Mouse (Mus musculus): ENCODE results near the gene Ccr10.

Ccr10 gene

DNA sequence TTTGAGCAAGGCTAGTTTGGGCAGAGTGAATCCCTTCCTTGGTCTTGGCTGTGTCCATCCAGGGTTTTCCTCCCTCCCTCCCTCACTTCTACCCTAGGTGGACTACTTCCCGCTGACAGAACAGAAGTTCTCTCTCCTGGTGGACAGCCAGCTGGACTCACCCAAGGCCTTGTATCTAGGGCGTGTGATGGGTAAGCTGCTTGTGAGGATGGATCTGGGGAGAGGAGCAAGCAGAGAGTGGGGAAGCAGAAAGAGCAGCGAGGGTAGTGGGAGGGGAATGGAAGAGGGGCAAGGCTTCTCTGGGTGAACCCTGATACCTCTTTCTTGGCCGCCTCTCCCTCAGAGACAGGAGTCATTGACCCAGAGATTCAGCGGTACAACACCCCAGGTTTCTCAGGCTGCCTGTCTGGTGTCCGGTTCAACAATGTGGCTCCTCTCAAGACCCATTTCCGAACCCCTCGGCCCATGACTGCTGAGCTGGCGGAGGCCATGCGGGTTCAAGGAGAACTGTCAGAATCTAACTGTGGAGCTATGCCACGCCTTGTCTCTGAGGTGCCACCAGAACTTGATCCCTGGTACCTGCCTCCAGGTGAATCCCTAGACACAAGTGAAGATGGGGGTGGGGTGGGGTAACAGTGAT lies 13.0 kb upstream of the Ccr10 start:
- peak; percentile 89 to 92 for DNase-seq

DNA sequence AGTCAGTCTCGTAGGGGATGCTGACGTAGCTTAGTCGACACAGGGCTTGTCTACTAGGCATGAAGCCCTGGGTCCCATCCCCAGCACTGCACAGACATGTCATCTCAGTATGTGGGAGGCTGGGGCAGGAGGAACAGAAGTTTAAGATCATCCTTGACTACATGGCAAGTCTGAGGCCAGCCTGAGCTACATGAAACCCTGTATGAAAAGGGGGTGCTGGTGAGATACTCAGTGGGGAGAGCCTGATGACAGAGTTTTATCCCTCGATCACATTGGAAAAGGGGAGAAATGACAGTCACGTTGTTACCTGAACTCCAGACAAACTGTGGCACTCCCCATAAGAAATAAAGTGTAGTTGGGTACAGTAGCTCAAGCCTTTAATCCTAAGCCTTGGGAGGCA lies 12.3 kb upstream of the Ccr10 start:
- peak; percentile 39 to 49 for DNase-seq

DNA sequence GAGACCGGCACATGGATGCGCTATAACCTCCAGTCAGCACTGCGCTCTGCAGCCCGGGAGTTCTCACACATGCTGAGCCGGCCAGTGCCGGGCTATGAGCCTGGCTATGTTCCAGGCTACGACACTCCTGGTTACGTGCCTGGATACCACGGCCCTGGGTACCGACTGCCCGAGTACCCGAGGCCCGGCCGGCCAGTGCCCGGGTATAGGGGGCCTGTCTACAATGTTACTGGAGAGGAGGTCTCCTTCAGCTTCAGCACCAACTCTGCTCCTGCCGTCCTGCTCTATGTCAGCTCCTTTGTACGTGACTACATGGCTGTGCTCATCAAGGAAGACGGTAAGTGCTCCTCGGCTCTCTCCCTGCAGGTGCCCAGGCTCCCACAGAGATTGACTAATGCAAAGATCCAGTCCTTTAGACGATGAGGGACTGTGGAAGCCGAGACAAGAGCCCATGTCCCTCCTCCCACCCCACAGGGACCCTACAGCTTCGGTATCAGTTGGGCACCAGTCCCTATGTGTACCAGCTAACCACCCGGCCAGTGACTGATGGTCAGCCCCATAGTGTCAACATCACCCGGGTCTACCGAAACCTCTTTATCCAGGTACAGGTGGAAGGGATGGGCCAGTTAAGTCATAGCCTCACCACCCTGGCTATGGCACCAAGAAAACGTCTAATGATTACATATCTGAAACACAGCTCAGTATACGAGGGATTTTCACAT lies 11.4 kb upstream of the Ccr10 start:
- peak; percentile 71 to 77 for DNase-seq

- DNase-seq = peak in 1 of 2 experiments; percentile 23
These were observed 10.2 kb upstream of the Ccr10 start for GRCm38 (mm10) chr11:101185441-101185840.

DNA sequence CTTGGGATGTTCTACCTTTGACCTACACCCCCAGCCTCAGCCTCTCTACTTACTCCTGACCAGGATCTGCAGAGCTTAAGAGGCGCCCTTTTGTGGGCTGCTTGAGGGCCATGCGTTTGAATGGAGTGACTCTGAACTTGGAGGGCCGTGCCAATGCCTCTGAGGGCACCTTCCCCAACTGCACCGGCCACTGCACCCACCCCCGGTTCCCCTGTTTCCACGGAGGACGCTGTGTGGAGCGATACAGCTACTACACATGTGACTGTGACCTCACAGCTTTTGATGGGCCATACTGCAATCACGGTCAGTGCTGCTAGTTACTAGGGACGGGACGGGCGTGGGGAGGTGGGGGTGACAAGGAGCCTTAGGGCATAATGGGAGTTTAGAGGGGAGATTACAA lies 9.7 kb upstream of the Ccr10 start:
- DNase-seq = peak in 1 of 2 experiments; percentile 39

DNA sequence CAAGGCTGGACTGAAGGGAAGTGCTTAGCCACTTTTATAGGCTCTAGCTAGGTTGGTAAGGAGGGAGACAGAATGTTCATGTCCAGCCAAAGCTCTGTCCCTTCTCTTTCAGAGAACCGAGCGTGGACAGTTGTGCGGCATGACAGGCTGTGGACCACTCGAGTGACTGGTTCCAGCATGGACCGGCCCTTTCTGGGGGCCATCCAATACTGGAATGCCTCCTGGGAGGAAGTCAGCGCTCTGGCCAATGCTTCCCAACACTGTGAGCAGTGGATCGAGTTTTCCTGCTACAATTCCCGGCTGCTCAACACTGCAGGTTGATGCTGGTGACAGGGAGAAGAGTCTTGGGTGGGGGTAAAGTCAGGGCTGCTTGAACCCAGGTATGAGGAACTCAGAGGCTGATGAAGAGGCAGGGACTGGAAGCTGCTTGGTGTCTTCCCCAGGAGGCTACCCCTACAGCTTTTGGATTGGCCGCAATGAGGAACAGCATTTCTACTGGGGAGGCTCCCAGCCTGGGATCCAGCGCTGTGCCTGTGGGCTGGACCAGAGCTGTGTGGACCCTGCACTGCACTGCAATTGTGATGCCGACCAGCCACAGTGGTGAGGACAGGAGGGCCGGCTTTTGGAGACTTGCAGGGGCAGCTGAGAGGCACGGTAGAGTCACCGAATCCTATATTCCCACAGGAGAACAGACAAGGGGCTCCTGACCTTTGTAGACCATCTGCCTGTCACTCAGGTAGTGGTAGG lies 7.7 kb upstream of the Ccr10 start:
- DNase-seq = peak; percentile 55 to 63

DNA sequence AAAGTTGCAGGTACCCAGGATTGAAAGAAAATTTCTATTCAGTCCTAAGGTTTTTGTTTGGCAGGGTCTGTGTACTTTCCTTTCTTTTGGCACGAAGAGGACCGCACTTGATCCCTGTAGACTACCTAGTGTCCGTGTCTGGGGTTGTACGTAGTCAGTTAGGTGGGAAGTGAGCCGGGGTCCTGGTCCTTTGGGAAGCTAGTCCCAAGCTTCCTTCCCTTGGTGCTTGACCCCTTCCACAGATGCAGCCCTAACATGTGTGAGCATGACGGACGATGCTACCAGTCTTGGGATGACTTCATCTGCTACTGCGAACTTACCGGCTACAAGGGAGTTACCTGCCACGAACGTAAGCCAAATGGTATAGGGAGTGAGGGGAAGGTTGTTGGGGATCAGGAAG lies 6.7 kb upstream of the Ccr10 start:
- DNase-seq = peak in 1 of 2 experiments; percentile 16

DNA sequence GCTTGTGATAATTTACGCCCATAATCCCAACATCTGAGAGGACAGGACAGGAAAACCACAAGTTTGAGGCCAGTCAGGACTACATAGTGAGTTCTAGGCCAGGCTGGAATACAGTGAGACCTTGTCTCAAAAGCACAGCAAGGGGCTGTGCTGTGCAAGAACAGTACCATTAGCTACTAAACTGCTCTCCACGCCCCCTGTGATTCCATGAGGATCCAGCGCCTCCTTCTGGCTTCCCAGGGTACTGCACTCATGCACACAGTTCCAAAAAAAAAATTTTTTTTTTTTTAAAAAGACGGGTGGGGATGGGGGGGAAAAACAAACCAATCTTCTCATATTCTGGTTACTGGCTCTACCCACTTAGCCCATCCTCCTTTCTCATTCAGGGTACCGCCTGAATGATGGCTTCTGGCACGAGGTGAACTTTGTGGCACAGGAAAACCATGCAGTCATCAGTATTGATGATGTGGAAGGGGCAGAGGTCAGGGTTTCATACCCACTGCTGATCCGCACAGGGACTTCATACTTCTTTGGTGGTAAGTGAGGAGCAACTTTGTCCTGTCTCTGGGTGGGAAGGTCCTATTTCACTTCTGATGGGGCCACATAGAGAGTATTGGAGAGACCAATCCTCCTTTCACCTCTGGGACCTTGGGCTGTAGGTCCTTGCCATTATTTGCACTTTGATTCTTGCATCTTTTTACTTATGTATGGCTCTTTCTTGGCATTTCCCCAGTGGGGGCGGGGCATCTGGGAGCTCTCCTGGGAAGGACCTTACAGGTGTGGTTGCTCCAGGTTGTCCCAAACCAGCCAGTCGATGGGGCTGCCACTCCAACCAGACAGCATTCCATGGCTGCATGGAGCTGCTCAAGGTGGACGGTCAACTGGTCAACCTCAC lies 5.8 kb upstream of the Ccr10 start:
- DNase-seq = peak; percentile 79 to 89

- DNase-seq = peak; percentile 29 to 31
These were observed 5.0 kb upstream of the Ccr10 start for GRCm38 (mm10) chr11:101180261-101180660.

GRCm38 (mm10) chr11:101179306-101179705 lies 4.1 kb upstream of the Ccr10 start:
- DNase-seq = peak; percentile 70 to 76

- DNase-seq = peak; percentile 63 to 65
These were observed 3.1 kb upstream of the Ccr10 start for GRCm38 (mm10) chr11:101178061-101179058.

GRCm38 (mm10) chr11:101176933-101177773 lies 1.9 kb upstream of the Ccr10 start:
- peak; percentile 93 to 95 for DNase-seq

DNA sequence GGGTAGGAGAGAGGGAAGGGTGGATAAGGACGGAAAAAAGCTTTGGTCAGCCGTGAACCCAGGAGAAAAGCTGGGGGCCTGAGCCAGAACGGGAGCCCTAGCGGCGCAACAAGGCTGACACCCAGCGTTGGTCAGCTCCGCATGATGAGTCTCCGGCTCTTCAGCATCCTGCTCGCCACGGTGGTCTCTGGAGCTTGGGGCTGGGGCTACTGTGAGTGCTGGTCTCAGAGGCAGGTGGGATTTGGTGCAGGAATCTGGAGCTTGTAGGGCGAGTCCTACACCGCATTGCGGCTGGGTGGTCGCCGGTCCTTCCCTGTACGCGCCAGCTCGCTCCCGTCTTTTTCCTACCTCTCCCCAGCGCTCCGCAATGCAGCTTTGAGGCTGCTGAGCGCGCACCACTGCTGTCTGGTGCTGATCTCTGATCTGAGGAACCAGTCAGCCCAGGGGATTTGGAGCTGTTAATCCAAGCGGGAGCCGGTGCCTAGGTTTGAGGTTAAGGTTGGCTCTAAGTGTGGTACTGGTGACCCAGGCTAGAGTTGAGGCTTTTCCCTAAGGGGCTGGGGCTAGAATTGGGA lies 961 bp upstream of the Ccr10 start:
- DNase-seq = peak; percentile 84 to 86

GRCm38 (mm10) chr11:101175636-101176116 lies 433 bp upstream of the Ccr10 start:
- DNase-seq = peak; percentile 81 to 86

DNA sequence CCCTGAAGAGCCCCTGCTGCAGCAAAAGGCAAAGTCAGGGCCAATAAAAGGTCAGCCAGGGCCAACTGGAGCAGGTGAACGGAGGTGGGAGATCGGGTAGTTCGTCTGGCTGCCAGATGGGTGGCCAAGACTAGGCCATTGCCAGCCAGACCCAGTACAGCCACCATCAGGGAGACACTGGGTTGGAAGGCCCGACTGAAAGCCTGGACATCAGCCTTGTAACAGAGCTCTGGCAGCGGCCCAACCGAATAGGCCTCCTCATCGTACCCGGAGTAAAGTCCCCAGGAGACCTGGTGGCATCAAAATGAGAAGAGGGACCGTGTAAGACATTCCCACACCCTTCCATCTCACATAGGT lies 876 bp downstream of the Ccr10 start:
- peak; percentile 66 to 78 for DNase-seq

DNA sequence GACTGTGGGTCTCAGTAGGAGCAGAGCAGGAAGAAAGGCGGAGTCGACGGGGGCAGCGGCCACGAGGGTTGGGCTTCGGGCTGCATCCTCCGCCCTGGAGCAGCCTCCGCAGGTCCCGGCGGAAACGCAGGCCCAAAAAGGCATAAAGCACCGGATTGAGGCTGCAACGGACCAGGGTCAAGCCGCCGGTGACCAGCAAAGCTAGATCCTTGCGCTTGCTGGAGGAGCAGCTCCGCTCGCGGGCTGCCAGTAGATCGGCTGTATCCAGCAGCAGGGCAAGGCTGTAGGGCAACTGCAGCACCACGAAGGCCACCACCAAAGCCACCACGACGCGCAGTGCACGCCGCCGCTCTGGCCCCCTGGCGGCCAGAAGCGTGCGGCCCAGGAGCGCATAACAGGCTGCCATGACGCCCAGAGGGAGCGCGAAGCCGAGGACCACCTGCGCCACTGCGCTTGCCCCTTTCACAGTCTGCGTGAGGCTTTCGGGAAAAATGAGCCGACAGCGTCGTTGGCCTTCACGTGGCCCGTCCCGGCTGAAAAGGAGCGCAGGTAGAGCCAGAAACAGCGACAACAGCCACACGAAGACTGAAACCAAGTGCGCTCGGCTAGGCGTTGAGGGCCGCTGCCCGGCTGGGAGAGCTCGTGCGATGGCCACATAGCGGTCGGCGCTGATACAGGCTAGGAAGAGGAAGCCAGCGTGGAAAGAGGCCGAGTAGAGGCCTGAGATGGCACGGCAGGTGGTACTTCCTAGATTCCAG lies 1.4 kb downstream of the Ccr10 start:
- peak; percentile 80 to 82 for DNase-seq

DNA sequence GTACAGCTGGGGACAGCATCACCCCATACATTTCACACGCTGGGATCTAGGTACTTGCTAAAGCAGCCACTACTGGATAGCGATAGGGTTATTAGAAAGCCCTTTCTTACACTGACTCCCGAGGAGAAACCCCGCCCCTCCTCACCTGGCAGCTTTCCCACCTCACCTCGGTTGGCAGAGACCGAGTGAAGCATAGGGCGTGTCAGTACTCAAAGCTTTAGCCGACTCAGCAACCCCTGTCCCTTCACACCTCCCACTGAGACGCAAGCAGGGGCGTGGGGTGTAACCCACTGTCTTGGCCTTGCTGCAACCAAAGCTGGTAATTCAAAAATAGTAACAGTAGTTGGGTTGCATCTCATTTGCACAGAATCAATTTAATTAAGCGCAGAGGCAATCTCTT lies 2.1 kb downstream of the Ccr10 start:
- DNase-seq = peak; percentile 49 to 73

GRCm38 (mm10) chr11:101172434-101172815 lies 2.8 kb downstream of the Ccr10 start:
- DNase-seq = no peak
